Mouse (Mus musculus) right cerebral cortex, postnatal 36 days (tissue): ENCODE measurements at regions not wholly inside any gene's neighbourhood (a gene's known extent, or its start where the extent isn't known, plus 50 kb on each side); places are given as distances from the start of the nearest gene placed in this dataset.

Source experiments
- DNase-seq, 2 experiments: peaks; one replicate each; pipeline ENCODE4 v3.0.0; 2022; ENCODE audit warnings: low spot score in 2 of 2, mixed read lengths in 1 of 2

GRCm38 (mm10) chr14:25402409-25402808, 56.6 kb upstream of the Zmiz1 start:
- DNase-seq = no peak

- no peak for DNase-seq
Measured at GRCm38 (mm10) chr14:25405191-25405590, 53.8 kb upstream of the Zmiz1 start.

- no peak for DNase-seq
Measured at GRCm38 (mm10) chr14:25406059-25406458, 52.9 kb upstream of the Zmiz1 start.

- DNase-seq = no peak
Measured at GRCm38 (mm10) chr14:25406613-25407012, 52.4 kb upstream of the Zmiz1 start.

GRCm38 (mm10) chr14:25407111-25407510, 51.9 kb upstream of the Zmiz1 start:
- DNase-seq = no peak
